Mouse (Mus musculus) lung, postnatal 0 days (tissue): ENCODE data around the gene Rtl8a. TPM values are rescaled to one million over a fixed set of nuclear protein-coding genes. Genes with fewer than 3 reads are reported as not detected.
"Not testable (repeated sequence)": the region's sequence is repeated elsewhere in the genome, so short reads cannot be mapped to it uniquely, and the experiment has no call there.

Experiments
- ATAC-seq: fragments of 200-750 bp; cut with Nextera tagmentation; 2 replicates; pipeline ENCODE4 v1.8.0; 2017; ENCODE audit warnings: moderate library complexity
- DNase-seq: peaks from one replicate; pipeline ENCODE4 v3.0.0-alpha.2; 2016; ENCODE audit warnings: low spot score
- H3K27ac ChIP-seq: fragments of 300-500 bp; sonication (generic); 2 replicates; pipeline ENCODE4 v1.5.1; 2014; ENCODE audit warnings: antibody characterized with exemption, mild to moderate bottlenecking, low read length, mixed read lengths
- H3K27me3 ChIP-seq: fragments of 300-500 bp; sonication (generic); replicated peaks from 2 replicates; pipeline ENCODE4 v1.6.1; 2014; ENCODE audit warnings: low read length, mixed read lengths; ENCODE audit not compliant: insufficient read depth
- H3K36me3 ChIP-seq: fragments of 300-500 bp; sonication (generic); 2 replicates; pipeline ENCODE4 v1.6.1; 2014; ENCODE audit warnings: low read length, mixed read lengths; ENCODE audit not compliant: insufficient read depth
- H3K4me1 ChIP-seq: fragments of 300-500 bp; sonication (generic); 2 replicates; pipeline ENCODE4 v1.6.1; 2014; ENCODE audit warnings: antibody characterized with exemption, low read depth, low read length, mixed read lengths; ENCODE audit not compliant: insufficient read depth
- H3K4me2 ChIP-seq: fragments of 300-500 bp; sonication (generic); replicated peaks from 2 replicates; pipeline ENCODE4 v1.6.1; 2014; ENCODE audit warnings: low read depth, mild to moderate bottlenecking, low read length, moderate library complexity, mixed read lengths
- H3K4me3 ChIP-seq: fragments of 300-500 bp; sonication (generic); 2 replicates; pipeline ENCODE4 v1.5.1; 2014; ENCODE audit warnings: low read depth, low read length
- H3K9ac ChIP-seq: fragments of 300-500 bp; sonication (generic); replicated peaks from 2 replicates; pipeline ENCODE4 v1.6.1; 2014; ENCODE audit warnings: low read depth, mild to moderate bottlenecking
- H3K9me3 ChIP-seq: fragments of 300-500 bp; sonication (generic); 2 replicates; pipeline ENCODE4 v1.6.1; 2016; ENCODE audit warnings: low read length, mixed read lengths
- CTCF ChIP-seq: IDR thresholded peaks from 2 replicates; pipeline ENCODE4 v1.5.1; 2016; ENCODE audit warnings: antibody characterized with exemption, mild to moderate bottlenecking
- EP300 ChIP-seq: IDR thresholded peaks from 2 replicates; pipeline ENCODE4 v1.6.1; 2016; ENCODE audit warnings: antibody characterized with exemption, mild to moderate bottlenecking, control low read depth
- WGBS: fragments of 180-500 bp; shearing (Covaris S2); extraction: QIAGEN DNeasy Blood & Tissue Kit; methylation state at CpG from one replicate; pipeline ENCODE4 v1.1.7; 2014; 5-methylcytosine and 5-hydroxymethylcytosine counted together
- polyA plus RNA-seq: library from polyadenylated mRNA; unstranded; fragments of >200 nt; fragmentation: Nextera tagmentation; extraction: Ambion mirVana; gene quantifications from 2 replicates; pipeline ENCODE4 v1.2.1, GENCODE M21; 2015

The Rtl8a gene
- polyA plus RNA-seq, 1 experiment from 2014 or later = 330 TPM

DNA sequence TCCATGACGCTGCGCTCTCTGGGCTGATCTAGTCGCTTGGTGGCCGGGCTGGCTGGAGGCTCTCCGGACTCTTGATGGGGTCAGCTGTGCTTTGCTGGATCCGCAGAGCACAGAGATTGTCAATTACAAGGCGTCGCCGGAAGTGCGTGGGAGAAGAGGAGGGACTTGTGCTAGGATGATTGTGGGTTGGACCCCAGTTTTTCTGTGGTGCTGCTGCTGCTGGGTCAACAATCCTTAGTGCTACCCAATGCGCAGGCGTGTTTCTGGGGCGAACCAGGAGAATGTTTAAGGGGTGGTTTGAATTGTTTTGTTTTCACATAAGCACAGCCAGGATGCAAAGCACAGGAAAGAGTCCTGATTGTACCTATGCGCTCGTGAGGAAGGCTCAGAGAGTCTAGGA lies 26.8 kb upstream of the Rtl8a start, which contains the start of gene Rtl8b:
Gene Rtl8b, minus strand, starts transcription at position 115 of the 400 bp plus-strand sequence.
- no peaks in the 10 kb centered on the region for H3K36me3 ChIP-seq
- peak within 1 kb of the TSS; percentile 28; the same call in 1 of the 2 replicates for H3K4me2 ChIP-seq
- no peaks in the 10 kb centered on the region for H3K27me3 ChIP-seq
- 8% methylated on average over 11 of the region's 15 CpGs for WGBS
- peak within 1 kb of the TSS; percentile 24 for H3K4me3 ChIP-seq
- DNase-seq (peak; percentile 92), ATAC-seq (peak; percentile 93)
- H3K27ac ChIP-seq = no peak within 1 kb of the TSS
- H3K9me3 ChIP-seq = no peaks in the 10 kb centered on the region
- no peak within 1 kb of the TSS for H3K9ac ChIP-seq
- TF ChIP-seq CTCF = no peak
- no peak for TF ChIP-seq EP300
- no peaks in the 10 kb centered on the region for H3K4me1 ChIP-seq

- not testable (repeated sequence) for H3K36me3 ChIP-seq, H3K4me2 ChIP-seq, H3K9ac ChIP-seq, DNase-seq, H3K27ac ChIP-seq, H3K9me3 ChIP-seq, H3K4me1 ChIP-seq, H3K27me3 ChIP-seq
- no CpG with 5 or more reads among the region's 36 CpGs for WGBS
- peak overlapping the region; percentile 24; the same call in 1 of the 2 replicates for H3K4me3 ChIP-seq
- peak; percentile 54 for ATAC-seq
Observed at GRCm38 (mm10) chrX:53669557-53670270, 26.2 kb upstream of the Rtl8a start.

- not testable (repeated sequence) for H3K4me3 ChIP-seq, H3K27me3 ChIP-seq, H3K4me2 ChIP-seq, H3K9ac ChIP-seq, H3K9me3 ChIP-seq, H3K36me3 ChIP-seq, H3K27ac ChIP-seq, DNase-seq, ATAC-seq, H3K4me1 ChIP-seq
- WGBS = 55% methylated on average over 4 of the region's 4 CpGs
Observed at GRCm38 (mm10) chrX:53652917-53653316, 9.4 kb upstream of the Rtl8a start.

DNA sequence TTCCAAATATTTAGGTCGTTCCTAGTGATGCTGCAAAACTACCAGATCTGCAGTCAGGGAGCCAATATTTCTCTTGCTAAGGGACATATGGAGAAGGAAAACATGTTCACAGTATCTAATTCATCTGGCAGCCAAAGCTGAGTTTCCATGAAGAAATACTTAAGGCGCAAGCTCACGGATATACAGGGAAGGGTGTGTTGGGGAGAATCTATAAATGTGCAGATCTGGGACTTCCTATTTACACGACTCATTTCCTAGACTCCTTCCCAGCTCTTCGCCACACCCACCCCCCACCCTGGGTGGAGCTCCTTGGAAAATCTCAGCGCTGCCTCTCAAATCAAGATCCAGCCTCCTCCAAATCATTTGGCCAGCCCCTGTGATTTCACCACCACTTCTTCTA lies 2.4 kb upstream of the Rtl8a start:
- ATAC-seq (peak; percentile 53), DNase-seq (peak; percentile 44)
- 63% methylated on average over 6 of the region's 6 CpGs for WGBS
- TF ChIP-seq EP300 = peak; percentile 95
- no peak for TF ChIP-seq CTCF
- no peak overlapping the region for H3K9ac ChIP-seq
- H3K27ac ChIP-seq = no peak overlapping the region
- no peaks in the 10 kb centered on the region for H3K9me3 ChIP-seq
- H3K4me2 ChIP-seq = no peak overlapping the region
- no peaks in the 10 kb centered on the region for H3K4me1 ChIP-seq
- H3K36me3 ChIP-seq = no peaks in the 10 kb centered on the region
- no peaks in the 10 kb centered on the region for H3K27me3 ChIP-seq
- H3K4me3 ChIP-seq = no peak overlapping the region

DNA sequence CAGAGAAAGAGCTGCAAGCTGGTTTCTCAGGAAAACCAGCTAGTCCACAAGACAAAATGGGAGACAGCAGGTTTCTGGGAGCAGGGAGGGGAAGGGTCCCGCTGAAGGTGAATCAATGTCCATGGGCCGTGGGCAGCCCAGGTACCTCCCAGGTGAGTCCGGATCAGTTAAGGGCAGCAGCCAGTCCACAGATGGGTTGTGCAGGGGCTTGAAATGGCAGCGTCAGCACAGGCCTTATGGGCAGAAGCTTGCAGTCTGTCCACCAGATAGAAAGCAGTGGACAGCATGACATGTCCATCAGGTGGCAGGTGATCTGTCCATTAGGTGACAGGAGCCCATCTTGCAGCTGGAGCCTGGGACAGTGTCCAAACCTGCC lies 890 bp downstream of the Rtl8a start:
- H3K9ac ChIP-seq, DNase-seq, H3K9me3 ChIP-seq, H3K4me2 ChIP-seq, H3K4me1 ChIP-seq, H3K27ac ChIP-seq, ATAC-seq, H3K36me3 ChIP-seq, H3K4me3 ChIP-seq, H3K27me3 ChIP-seq: not testable (repeated sequence)
- WGBS = 67% methylated on average over 2 of the region's 4 CpGs

- H3K9ac ChIP-seq, H3K27me3 ChIP-seq, H3K27ac ChIP-seq, H3K4me3 ChIP-seq, ATAC-seq, H3K36me3 ChIP-seq, H3K9me3 ChIP-seq, H3K4me1 ChIP-seq, H3K4me2 ChIP-seq, DNase-seq: not testable (repeated sequence)
- 33% methylated on average over 3 of the region's 3 CpGs for WGBS
Observed at GRCm38 (mm10) chrX:53638107-53638506, 5.4 kb downstream of the Rtl8a start.

DNA sequence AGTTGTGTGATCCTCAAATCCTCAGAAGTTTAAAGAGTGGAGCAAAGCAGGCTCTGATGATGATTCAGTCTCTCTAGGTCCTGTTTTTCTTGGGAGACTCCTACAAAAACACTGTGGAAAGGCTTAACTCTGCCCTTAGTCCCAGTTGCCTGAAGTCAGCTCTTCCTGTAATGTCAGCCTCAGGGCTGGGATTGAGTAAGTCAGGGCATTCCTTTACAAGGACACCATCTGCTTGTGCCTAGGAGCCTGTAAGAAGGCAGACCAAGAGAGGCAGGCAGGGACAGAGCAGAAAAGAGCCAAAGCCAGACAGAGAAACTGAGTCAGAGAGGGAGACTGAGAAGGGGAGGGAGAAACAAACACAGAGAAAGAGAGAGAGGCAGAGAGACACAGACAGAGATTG lies 32.1 kb downstream of the Rtl8a start:
- H3K27ac ChIP-seq, H3K36me3 ChIP-seq, ATAC-seq, DNase-seq, H3K4me3 ChIP-seq, H3K9me3 ChIP-seq, H3K4me2 ChIP-seq, H3K9ac ChIP-seq, H3K27me3 ChIP-seq, H3K4me1 ChIP-seq: not testable (repeated sequence)
